Mouse (Mus musculus): ENCODE results near the gene Clcf1. TPM values are rescaled to one million over a fixed set of nuclear protein-coding genes. Genes with fewer than 3 reads are reported as not detected.

Clcf1 gene
- polyA plus RNA-seq, 1 experiment from 2014 or later = 3.3 TPM

GRCm38 (mm10) chr19:4227446-4227845 is 13.4 kb downstream of the Clcf1 start:
- DNase-seq (ENCODE audit: low spot score) = no peak

DNA sequence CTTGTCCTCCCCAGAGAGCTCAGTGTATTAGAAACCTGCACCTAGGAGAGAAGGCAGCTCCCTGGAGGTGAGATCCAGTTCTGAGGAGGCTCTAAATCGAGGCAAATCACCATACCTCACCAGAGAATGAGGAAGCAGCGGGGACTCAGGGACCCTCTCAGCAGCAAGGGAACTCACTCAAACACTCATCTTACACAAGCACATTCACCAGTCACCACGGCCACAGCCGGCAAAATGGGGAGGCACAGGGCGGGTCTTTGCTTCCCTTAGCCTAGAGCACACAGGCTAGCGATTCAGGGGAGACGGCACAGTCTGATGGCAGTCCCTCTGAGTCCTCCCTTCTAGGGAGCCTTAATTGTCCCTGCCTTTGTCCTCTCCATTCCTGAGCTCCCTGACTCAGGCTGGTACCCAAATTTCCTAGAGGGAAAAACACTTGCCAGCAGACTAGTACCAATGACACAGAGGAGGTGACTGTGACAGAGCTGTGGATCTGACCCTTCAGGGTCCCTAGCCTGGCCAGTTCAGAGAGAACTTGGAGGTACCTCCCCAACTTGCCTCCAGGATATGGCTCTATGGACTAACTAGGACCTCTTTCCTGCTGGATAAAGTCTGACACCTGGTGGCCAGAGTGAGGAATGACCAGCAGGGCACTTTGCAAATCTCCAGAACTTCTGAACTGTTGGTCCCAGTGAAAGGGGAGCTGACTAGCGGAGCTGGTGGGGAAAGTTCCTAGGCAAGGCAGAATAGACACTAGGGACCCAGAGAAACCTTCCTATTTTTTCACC is 14.0 kb downstream of the Clcf1 start:
- 20% methylated on average over 8 of the region's 8 CpGs for WGBS
- Histone ChIP-seq H3K9me3 (no peaks in the 10 kb centered on the region), H3K36me3 (replicated peaks) (no peaks in the 10 kb centered on the region), H3K27me3 (replicated peaks; ENCODE audit: low read depth, poor library complexity, severe bottlenecking) (peaks cover 35% of the 10 kb centered on the region), H3K4me3 (no peak overlapping the region), H3K27ac (replicated peaks) (0 out of 2 replicates have a peak overlapping the region, but pooled peaks have one; percentile 51), H3K4me1 (peaks cover 38% of the 10 kb centered on the region)
- peak; percentile 77 for DNase-seq (ENCODE audit: low spot score)

More at GRCm38 (mm10) chr19:4227446-4227845, 13.4 kb downstream of the Clcf1 start:
- H3K27me3 ChIP-seq (replicated peaks; ENCODE audit: low read depth, poor library complexity, severe bottlenecking) = peaks cover 37% of the 10 kb centered on the region
- no peak overlapping the region for H3K4me3 ChIP-seq
- H3K9me3 ChIP-seq = no peaks in the 10 kb centered on the region
- peaks cover 2% of the 10 kb centered on the region; the same call in 1 of the 2 replicates for H3K36me3 ChIP-seq (replicated peaks)
- 0 out of 2 replicates have a peak overlapping the region, but pooled peaks have one; percentile 51 for H3K27ac ChIP-seq (replicated peaks)
- peaks cover 38% of the 10 kb centered on the region for H3K4me1 ChIP-seq
- 77% methylated on average over 5 of the region's 5 CpGs for WGBS

DNA sequence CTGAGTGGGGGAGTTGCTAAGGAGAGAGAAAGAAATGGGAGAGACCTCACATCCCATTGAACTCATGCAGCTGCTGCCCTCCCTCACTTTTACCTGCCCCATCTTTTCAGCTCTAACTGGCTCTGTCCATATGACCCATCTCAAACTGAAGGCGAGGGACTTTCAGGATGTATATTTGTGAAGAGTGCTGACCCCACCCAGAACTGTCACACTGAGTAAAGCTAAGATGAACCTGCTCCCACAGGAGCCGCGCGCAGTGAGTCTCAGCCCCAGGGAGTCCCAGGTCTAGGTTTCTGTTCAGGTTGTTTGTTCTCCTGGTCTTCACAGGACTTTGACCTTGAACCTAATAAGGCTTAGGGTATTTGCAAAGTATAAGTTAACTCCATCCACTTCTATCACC is 14.9 kb downstream of the Clcf1 start:
- Histone ChIP-seq H3K9me3 (no peaks in the 10 kb centered on the region), H3K4me3 (no peak overlapping the region), H3K27me3 (replicated peaks; ENCODE audit: low read depth, poor library complexity, severe bottlenecking) (peaks cover 35% of the 10 kb centered on the region), H3K36me3 (replicated peaks) (no peaks in the 10 kb centered on the region), H3K4me1 (peaks cover 38% of the 10 kb centered on the region), H3K27ac (replicated peaks) (no peak overlapping the region)
- DNase-seq (ENCODE audit: low spot score) = no peak
- 74% methylated on average over 4 of the region's 4 CpGs for WGBS

- 38% methylated on average over 9 of the region's 9 CpGs for WGBS
- H3K4me1 ChIP-seq = peaks cover 38% of the 10 kb centered on the region
- peak overlapping the region; percentile 7; the same call in 1 of the 2 replicates for H3K27ac ChIP-seq (replicated peaks)
- H3K4me3 ChIP-seq = no peak overlapping the region
- H3K9me3 ChIP-seq = no peaks in the 10 kb centered on the region
- DNase-seq (ENCODE audit: low spot score) = no peak
- no peaks in the 10 kb centered on the region for H3K36me3 ChIP-seq (replicated peaks)
- H3K27me3 ChIP-seq (replicated peaks; ENCODE audit: low read depth, poor library complexity, severe bottlenecking) = peaks cover 35% of the 10 kb centered on the region
Measured at GRCm38 (mm10) chr19:4229451-4230076, 15.5 kb downstream of the Clcf1 start.

DNA sequence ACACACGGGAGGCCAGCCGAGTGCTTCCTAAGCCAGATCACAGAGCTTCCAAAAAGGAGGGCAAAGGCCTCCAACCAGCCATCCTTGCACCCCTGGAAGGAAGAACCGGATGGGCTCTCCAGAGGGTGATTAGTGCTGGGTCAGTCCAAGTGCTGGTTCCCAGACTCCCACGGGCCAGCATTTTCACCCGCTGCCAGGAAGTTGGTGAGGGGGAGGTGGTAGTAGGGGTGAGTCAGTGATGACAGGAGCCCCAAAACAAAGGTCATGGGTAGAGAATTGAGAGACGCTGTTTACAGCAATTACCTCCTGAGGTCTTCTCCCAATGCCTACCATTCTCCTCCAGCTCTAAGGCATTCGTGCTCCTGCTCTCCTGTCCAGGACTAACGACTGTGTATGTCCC is 16.4 kb downstream of the Clcf1 start:
- DNase-seq (ENCODE audit: low spot score) = no peak

DNA sequence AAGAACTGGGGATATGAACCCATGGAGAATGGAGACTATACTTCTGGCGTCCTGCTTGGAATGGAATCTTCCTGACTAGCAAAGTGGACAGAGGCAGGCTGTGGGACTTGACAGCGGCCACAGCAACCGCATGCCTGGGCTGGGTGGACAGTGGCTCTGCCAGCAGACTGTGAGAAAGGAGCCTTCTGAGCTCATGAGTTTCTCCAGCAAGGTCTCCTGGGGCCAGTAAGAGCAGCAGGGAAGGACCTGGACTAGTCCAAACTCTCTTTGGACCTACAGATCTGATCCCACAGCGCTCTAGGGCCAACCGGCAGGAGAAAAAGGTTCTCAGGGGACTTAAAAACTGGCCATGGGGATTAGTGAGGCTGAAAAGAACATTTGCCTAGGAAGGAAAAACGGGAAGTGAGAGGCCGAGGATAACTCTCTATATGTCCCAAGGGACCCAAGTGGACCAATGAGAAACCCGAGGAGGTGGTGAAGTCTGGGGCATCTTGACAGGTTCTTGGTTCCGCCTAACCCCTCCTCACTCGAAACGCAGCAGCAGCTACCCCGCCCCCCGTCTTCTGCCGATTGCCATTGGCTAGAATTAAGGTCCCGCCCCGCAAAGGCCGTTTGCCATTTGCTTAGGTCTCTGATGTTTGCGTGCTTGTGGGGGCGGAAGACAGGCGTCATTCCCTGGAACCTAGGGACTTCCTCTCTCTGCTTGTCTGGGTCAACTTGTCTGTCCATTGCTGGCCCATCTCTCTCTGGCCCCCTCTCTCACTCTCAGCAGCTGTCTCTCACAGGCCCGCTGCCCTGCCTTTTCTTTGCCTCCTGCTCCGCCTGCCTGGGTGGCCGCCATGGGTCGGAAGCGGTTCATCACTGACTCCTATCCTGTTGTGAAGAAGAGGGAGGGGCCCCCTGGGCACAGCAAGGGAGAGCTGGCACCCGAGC is 17.5 kb downstream of the Clcf1 start, which contains the start of gene Pold4:
Gene Pold4 (plus strand): TSS at position 647 of the 933 bp plus-strand sequence.
- peaks cover 35% of the 10 kb centered on the region for H3K27me3 ChIP-seq (replicated peaks; ENCODE audit: low read depth, poor library complexity, severe bottlenecking)
- no peaks in the 10 kb centered on the region for H3K36me3 ChIP-seq (replicated peaks)
- DNase-seq (ENCODE audit: low spot score) = peak; percentile 93
- 12% methylated on average over 26 of the region's 26 CpGs for WGBS
- no peaks in the 10 kb centered on the region for H3K9me3 ChIP-seq
- H3K27ac ChIP-seq (replicated peaks) = peak within 1 kb of the TSS; percentile 78
- peak within 1 kb of the TSS; percentile 66 for H3K4me3 ChIP-seq
- H3K4me1 ChIP-seq = peaks cover 47% of the 10 kb centered on the region

More for the DNA sequence above, 16.4 kb downstream of the Clcf1 start:
- Histone ChIP-seq H3K27ac (replicated peaks) (no peak overlapping the region), H3K36me3 (replicated peaks) (no peaks in the 10 kb centered on the region), H3K4me3 (no peak overlapping the region), H3K27me3 (replicated peaks; ENCODE audit: low read depth, poor library complexity, severe bottlenecking) (peaks cover 35% of the 10 kb centered on the region), H3K9me3 (no peaks in the 10 kb centered on the region), H3K4me1 (peaks cover 38% of the 10 kb centered on the region)
- WGBS = 79% methylated on average over 8 of the region's 8 CpGs

GRCm38 (mm10) chr19:4232186-4232572 is 18.1 kb downstream of the Clcf1 start:
- peak overlapping the region; percentile 66 for H3K4me3 ChIP-seq

DNA sequence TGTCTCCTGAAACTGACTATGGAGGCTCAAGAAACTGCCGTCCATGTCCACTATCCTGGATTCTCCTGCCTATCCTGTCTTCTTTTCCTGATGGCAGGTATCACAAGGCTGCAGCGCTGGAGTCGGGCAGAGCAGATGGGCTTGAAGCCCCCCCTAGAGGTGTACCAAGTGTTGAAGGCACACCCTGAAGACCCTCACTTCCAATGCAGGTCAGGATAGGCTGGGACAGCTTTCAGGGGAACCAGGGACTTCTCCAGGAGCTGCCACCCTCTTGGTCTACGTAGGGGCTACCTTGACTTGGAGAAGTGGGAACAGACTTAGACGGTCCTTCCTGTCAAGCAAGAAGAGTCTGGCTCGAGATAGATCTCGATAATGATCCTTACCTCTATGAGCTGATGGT is 18.6 kb downstream of the Clcf1 start:
- no peaks in the 10 kb centered on the region for H3K36me3 ChIP-seq (replicated peaks)
- WGBS = 81% methylated on average over 7 of the region's 7 CpGs
- peaks cover 25% of the 10 kb centered on the region for H3K27me3 ChIP-seq (replicated peaks; ENCODE audit: low read depth, poor library complexity, severe bottlenecking)
- no peaks in the 10 kb centered on the region for H3K9me3 ChIP-seq
- no peak for DNase-seq (ENCODE audit: low spot score)
- H3K4me3 ChIP-seq = peak overlapping the region; percentile 66
- 0 out of 2 replicates have a peak overlapping the region, but pooled peaks have one; percentile 78 for H3K27ac ChIP-seq (replicated peaks)
- peaks cover 50% of the 10 kb centered on the region for H3K4me1 ChIP-seq

More at GRCm38 (mm10) chr19:4232186-4232572, 18.1 kb downstream of the Clcf1 start:
- Histone ChIP-seq H3K36me3 (replicated peaks) (no peaks in the 10 kb centered on the region), H3K27me3 (replicated peaks; ENCODE audit: low read depth, poor library complexity, severe bottlenecking) (peaks cover 29% of the 10 kb centered on the region), H3K27ac (replicated peaks) (peak overlapping the region; percentile 78), H3K9me3 (no peaks in the 10 kb centered on the region), H3K4me1 (peaks cover 52% of the 10 kb centered on the region)
- DNase-seq (ENCODE audit: low spot score) = no peak
- WGBS = 80% methylated on average over 2 of the region's 2 CpGs

DNA sequence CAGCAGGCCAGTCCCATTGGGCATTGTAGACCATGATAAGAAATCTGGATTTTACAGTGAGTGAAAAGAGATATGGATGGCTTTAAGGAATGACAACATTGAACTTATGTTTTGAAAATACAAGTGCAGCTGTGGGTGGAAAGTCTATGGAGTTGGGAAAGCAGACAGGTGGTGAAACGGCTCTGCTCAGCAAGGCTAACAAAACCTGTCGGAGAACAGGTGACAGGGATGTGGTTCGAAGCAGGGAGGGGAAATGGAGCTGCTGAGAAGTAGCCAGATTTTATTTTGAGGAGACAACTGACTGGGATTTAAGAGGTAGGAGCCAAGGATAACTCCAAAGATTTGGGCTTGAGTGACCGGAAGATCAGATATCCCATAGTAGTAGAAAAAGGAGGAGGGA is 20.5 kb downstream of the Clcf1 start:
- Histone ChIP-seq H3K4me3 (no peak overlapping the region), H3K36me3 (replicated peaks) (no peaks in the 10 kb centered on the region), H3K27ac (replicated peaks) (no peak overlapping the region), H3K9me3 (no peaks in the 10 kb centered on the region), H3K4me1 (peaks cover 43% of the 10 kb centered on the region), H3K27me3 (replicated peaks; ENCODE audit: low read depth, poor library complexity, severe bottlenecking) (peaks cover 10% of the 10 kb centered on the region)
- WGBS = 81% methylated on average over 4 of the region's 4 CpGs
- no peak for DNase-seq (ENCODE audit: low spot score)

DNA sequence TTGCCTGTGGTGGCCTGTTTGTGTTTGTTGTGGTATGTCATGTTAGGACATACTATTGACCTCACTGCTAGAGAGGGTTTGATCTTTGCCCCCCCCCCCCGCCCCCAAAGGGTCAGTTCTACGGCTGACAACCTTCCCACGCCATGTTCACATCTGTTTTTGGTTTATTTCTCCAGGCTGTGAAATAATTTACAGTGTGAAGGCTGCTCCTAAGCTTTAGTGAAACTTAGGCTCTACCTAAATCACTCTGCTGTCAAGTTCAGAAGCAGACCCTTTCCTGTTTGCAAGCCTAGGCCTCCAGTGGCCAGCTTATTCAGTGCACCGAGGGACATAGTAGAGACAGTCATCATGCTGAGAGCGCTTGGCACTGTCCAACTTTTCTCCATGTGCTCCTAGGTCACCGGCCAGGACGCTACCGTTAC is 26.2 kb downstream of the Clcf1 start:
- no peaks in the 10 kb centered on the region for H3K9me3 ChIP-seq
- H3K36me3 ChIP-seq (replicated peaks) = no peaks in the 10 kb centered on the region
- no peak overlapping the region for H3K4me3 ChIP-seq
- no peak for DNase-seq (ENCODE audit: low spot score)
- H3K27ac ChIP-seq (replicated peaks) = no peak overlapping the region
- no peaks in the 10 kb centered on the region for H3K27me3 ChIP-seq (replicated peaks; ENCODE audit: low read depth, poor library complexity, severe bottlenecking)
- H3K4me1 ChIP-seq = peaks cover 26% of the 10 kb centered on the region
- WGBS = 57% methylated on average over 8 of the region's 8 CpGs

GRCm38 (mm10) chr19:4242416-4242815 is 28.4 kb downstream of the Clcf1 start:
- H3K27me3 ChIP-seq (replicated peaks; ENCODE audit: low read depth, poor library complexity, severe bottlenecking) = no peaks in the 10 kb centered on the region
- no peak for DNase-seq (ENCODE audit: low spot score)
- no peaks in the 10 kb centered on the region for H3K36me3 ChIP-seq (replicated peaks)
- no peaks in the 10 kb centered on the region for H3K9me3 ChIP-seq
- H3K4me3 ChIP-seq = no peak overlapping the region
- H3K27ac ChIP-seq (replicated peaks) = no peak overlapping the region
- peaks cover 12% of the 10 kb centered on the region for H3K4me1 ChIP-seq
- WGBS = 66% methylated on average over 3 of the region's 3 CpGs

DNA sequence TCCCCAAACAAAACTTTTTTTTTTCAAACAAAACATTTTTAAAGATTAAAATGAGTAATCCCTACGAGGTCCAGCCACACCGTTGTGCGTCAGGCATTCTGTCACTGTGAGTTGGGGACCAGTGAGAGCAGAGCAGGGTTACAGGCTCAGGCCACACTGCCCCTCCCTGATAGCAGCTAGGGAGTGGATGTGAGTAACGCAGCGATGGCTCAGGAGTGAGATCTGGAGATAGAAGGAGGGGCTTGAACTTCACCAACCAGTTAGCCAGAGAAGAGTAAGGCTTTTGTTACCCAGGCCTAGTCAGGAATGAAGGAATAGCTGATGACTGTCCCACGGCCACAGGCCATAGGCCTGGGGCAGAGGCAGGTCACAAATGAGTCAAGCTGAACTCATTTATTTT is 30.7 kb downstream of the Clcf1 start:
- no peak overlapping the region for H3K4me3 ChIP-seq
- H3K9me3 ChIP-seq = no peaks in the 10 kb centered on the region
- 83% methylated on average over 6 of the region's 6 CpGs for WGBS
- no peak for DNase-seq (ENCODE audit: low spot score)
- no peaks in the 10 kb centered on the region for H3K27me3 ChIP-seq (replicated peaks; ENCODE audit: low read depth, poor library complexity, severe bottlenecking)
- peaks cover 7% of the 10 kb centered on the region for H3K4me1 ChIP-seq
- H3K27ac ChIP-seq (replicated peaks) = no peak overlapping the region
- H3K36me3 ChIP-seq (replicated peaks) = no peaks in the 10 kb centered on the region

Data from embryonic facial prominence, embryonic 10.5 days (tissue).